Mouse (Mus musculus): ENCODE data around the gene Dnajb9. TPM values are rescaled to one million over a fixed set of nuclear protein-coding genes. Genes with fewer than 3 reads are reported as not detected.

Dnajb9 gene
- polyA plus RNA-seq (2014; fragmentation: Nextera tagmentation; extraction: Ambion mirVana) = 20.3 and 20.9 TPM in 2 replicates

GRCm38 (mm10) chr12:44209824-44210752 lies at the start of gene Dnajb9:
Dnajb9 (minus strand) TSS chr12:44210326.
- ATAC-seq (replicated peaks; ENCODE audit: low FRiP score) (peak; percentile 99), DNase-seq (ENCODE audit: low spot score) (peak; percentile 99)
- Histone ChIP-seq H3K9ac (ENCODE audit: low read length) (peak within 1 kb of the TSS; percentile 70), H3K36me3 (ENCODE audit: control insufficient read depth, insufficient read depth, low read length) (no peaks in the 10 kb centered on the region; the same call in 1 of the 2 replicates), H3K9me3 (ENCODE audit: control insufficient read depth, low read length) (no peaks in the 10 kb centered on the region), H3K4me1 (replicated peaks; ENCODE audit: control insufficient read depth, insufficient read depth, low read length) (no peaks in the 10 kb centered on the region), H3K4me3 (ENCODE audit: low read depth, low read length) (peak within 1 kb of the TSS; percentile 62), H3K27ac (ENCODE audit: low read depth, low read length) (peak within 1 kb of the TSS; percentile 64), H3K4me2 (ENCODE audit: low read depth, low read length, severe bottlenecking) (peak within 1 kb of the TSS; percentile 75), H3K27me3 (ENCODE audit: control insufficient read depth, insufficient read depth, low read length) (no peaks in the 10 kb centered on the region)
- WGBS = under 1% methylated on average over 70 of the region's 77 CpGs

GRCm38 (mm10) chr12:44248309-44248977 lies 38.3 kb upstream of the Dnajb9 start:
- no peaks in the 10 kb centered on the region for H3K4me1 ChIP-seq (replicated peaks; ENCODE audit: control insufficient read depth, insufficient read depth, low read length)
- H3K9me3 ChIP-seq (ENCODE audit: control insufficient read depth, low read length) = no peaks in the 10 kb centered on the region
- H3K9ac ChIP-seq (ENCODE audit: low read length) = no peak overlapping the region
- no peak overlapping the region for H3K4me2 ChIP-seq (ENCODE audit: low read depth, low read length, severe bottlenecking)
- H3K27ac ChIP-seq (ENCODE audit: low read depth, low read length) = no peak overlapping the region
- no peak for DNase-seq (ENCODE audit: low spot score)
- no peak overlapping the region for H3K4me3 ChIP-seq (ENCODE audit: low read depth, low read length)
- no peaks in the 10 kb centered on the region for H3K27me3 ChIP-seq (ENCODE audit: control insufficient read depth, insufficient read depth, low read length)
- no peak for ATAC-seq (replicated peaks; ENCODE audit: low FRiP score)
- no peaks in the 10 kb centered on the region for H3K36me3 ChIP-seq (ENCODE audit: control insufficient read depth, insufficient read depth, low read length)
- 80% methylated on average over 9 of the region's 9 CpGs for WGBS

- no peaks in the 10 kb centered on the region for H3K27me3 ChIP-seq (ENCODE audit: control insufficient read depth, insufficient read depth, low read length)
- H3K4me1 ChIP-seq (replicated peaks; ENCODE audit: control insufficient read depth, insufficient read depth, low read length) = no peaks in the 10 kb centered on the region
- ATAC-seq (replicated peaks; ENCODE audit: low FRiP score) (no peak), DNase-seq (ENCODE audit: low spot score) (no peak)
- no peak overlapping the region for H3K4me3 ChIP-seq (ENCODE audit: low read depth, low read length)
- no peaks in the 10 kb centered on the region for H3K9me3 ChIP-seq (ENCODE audit: control insufficient read depth, low read length)
- H3K9ac ChIP-seq (ENCODE audit: low read length) = no peak overlapping the region
- H3K4me2 ChIP-seq (ENCODE audit: low read depth, low read length, severe bottlenecking) = no peak overlapping the region
- H3K36me3 ChIP-seq (ENCODE audit: control insufficient read depth, insufficient read depth, low read length) = no peaks in the 10 kb centered on the region
- 91% methylated on average over 3 of the region's 3 CpGs for WGBS
- H3K27ac ChIP-seq (ENCODE audit: low read depth, low read length) = no peak overlapping the region
Observed at GRCm38 (mm10) chr12:44245739-44246138, 35.6 kb upstream of the Dnajb9 start.

GRCm38 (mm10) chr12:44242407-44242806 lies 32.3 kb upstream of the Dnajb9 start:
- DNase-seq (ENCODE audit: low spot score) = no peak
- 87% methylated on average over 4 of the region's 4 CpGs for WGBS
- no peaks in the 10 kb centered on the region for H3K36me3 ChIP-seq (ENCODE audit: control insufficient read depth, insufficient read depth, low read length)
- H3K27ac ChIP-seq (ENCODE audit: low read depth, low read length) = no peak overlapping the region
- H3K4me2 ChIP-seq (ENCODE audit: low read depth, low read length, severe bottlenecking) = no peak overlapping the region
- H3K4me1 ChIP-seq (replicated peaks; ENCODE audit: control insufficient read depth, insufficient read depth, low read length) = no peaks in the 10 kb centered on the region
- no peak overlapping the region for H3K9ac ChIP-seq (ENCODE audit: low read length)
- no peak overlapping the region for H3K4me3 ChIP-seq (ENCODE audit: low read depth, low read length)
- H3K9me3 ChIP-seq (ENCODE audit: control insufficient read depth, low read length) = no peaks in the 10 kb centered on the region
- H3K27me3 ChIP-seq (ENCODE audit: control insufficient read depth, insufficient read depth, low read length) = no peaks in the 10 kb centered on the region
- no peak for ATAC-seq (replicated peaks; ENCODE audit: low FRiP score)

GRCm38 (mm10) chr12:44241090-44241489 lies 31.0 kb upstream of the Dnajb9 start:
- no peaks in the 10 kb centered on the region for H3K9me3 ChIP-seq (ENCODE audit: control insufficient read depth, low read length)
- WGBS = 76% methylated on average over 7 of the region's 7 CpGs
- DNase-seq (ENCODE audit: low spot score) (no peak), ATAC-seq (replicated peaks; ENCODE audit: low FRiP score) (no peak)
- no peaks in the 10 kb centered on the region for H3K36me3 ChIP-seq (ENCODE audit: control insufficient read depth, insufficient read depth, low read length)
- no peak overlapping the region for H3K9ac ChIP-seq (ENCODE audit: low read length)
- no peak overlapping the region for H3K4me2 ChIP-seq (ENCODE audit: low read depth, low read length, severe bottlenecking)
- H3K4me3 ChIP-seq (ENCODE audit: low read depth, low read length) = no peak overlapping the region
- no peaks in the 10 kb centered on the region for H3K27me3 ChIP-seq (ENCODE audit: control insufficient read depth, insufficient read depth, low read length)
- H3K27ac ChIP-seq (ENCODE audit: low read depth, low read length) = no peak overlapping the region
- H3K4me1 ChIP-seq (replicated peaks; ENCODE audit: control insufficient read depth, insufficient read depth, low read length) = no peaks in the 10 kb centered on the region

GRCm38 (mm10) chr12:44224650-44225049 lies 14.5 kb upstream of the Dnajb9 start:
- no peak for DNase-seq (ENCODE audit: low spot score)
- H3K4me2 ChIP-seq (ENCODE audit: low read depth, low read length, severe bottlenecking) = no peak overlapping the region
- no peak overlapping the region for H3K9ac ChIP-seq (ENCODE audit: low read length)
- 81% methylated on average over 3 of the region's 3 CpGs for WGBS
- H3K27me3 ChIP-seq (ENCODE audit: control insufficient read depth, insufficient read depth, low read length) = no peaks in the 10 kb centered on the region
- no peak for ATAC-seq (replicated peaks; ENCODE audit: low FRiP score)
- no peaks in the 10 kb centered on the region for H3K4me1 ChIP-seq (replicated peaks; ENCODE audit: control insufficient read depth, insufficient read depth, low read length)
- H3K36me3 ChIP-seq (ENCODE audit: control insufficient read depth, insufficient read depth, low read length) = no peaks in the 10 kb centered on the region
- no peak overlapping the region for H3K27ac ChIP-seq (ENCODE audit: low read depth, low read length)
- H3K9me3 ChIP-seq (ENCODE audit: control insufficient read depth, low read length) = no peaks in the 10 kb centered on the region
- no peak overlapping the region for H3K4me3 ChIP-seq (ENCODE audit: low read depth, low read length)

GRCm38 (mm10) chr12:44223044-44223443 lies 12.9 kb upstream of the Dnajb9 start:
- ATAC-seq (replicated peaks; ENCODE audit: low FRiP score) = no peak

GRCm38 (mm10) chr12:44221651-44222356 lies 11.7 kb upstream of the Dnajb9 start:
- 2% methylated on average over 86 of the region's 89 CpGs for WGBS
- DNase-seq (ENCODE audit: low spot score) (peak; percentile 65), ATAC-seq (replicated peaks; ENCODE audit: low FRiP score) (peak; percentile 58; the same call in 1 of the 2 replicates)
- Histone ChIP-seq H3K4me1 (replicated peaks; ENCODE audit: control insufficient read depth, insufficient read depth, low read length) (no peaks in the 10 kb centered on the region), H3K9ac (ENCODE audit: low read length) (peak overlapping the region; percentile 70), H3K4me3 (ENCODE audit: low read depth, low read length) (peak overlapping the region; percentile 61), H3K4me2 (ENCODE audit: low read depth, low read length, severe bottlenecking) (peak overlapping the region; percentile 74), H3K9me3 (ENCODE audit: control insufficient read depth, low read length) (no peaks in the 10 kb centered on the region), H3K36me3 (ENCODE audit: control insufficient read depth, insufficient read depth, low read length) (no peaks in the 10 kb centered on the region), H3K27ac (ENCODE audit: low read depth, low read length) (no peak overlapping the region), H3K27me3 (ENCODE audit: control insufficient read depth, insufficient read depth, low read length) (no peaks in the 10 kb centered on the region)

More at GRCm38 (mm10) chr12:44223044-44223443, 12.9 kb upstream of the Dnajb9 start:
- H3K4me1 ChIP-seq (replicated peaks; ENCODE audit: control insufficient read depth, insufficient read depth, low read length) = no peaks in the 10 kb centered on the region
- no peaks in the 10 kb centered on the region for H3K9me3 ChIP-seq (ENCODE audit: control insufficient read depth, low read length)
- no peak for DNase-seq (ENCODE audit: low spot score)
- no peak overlapping the region for H3K9ac ChIP-seq (ENCODE audit: low read length)
- no peaks in the 10 kb centered on the region for H3K27me3 ChIP-seq (ENCODE audit: control insufficient read depth, insufficient read depth, low read length)
- 71% methylated on average over 3 of the region's 3 CpGs for WGBS
- H3K27ac ChIP-seq (ENCODE audit: low read depth, low read length) = no peak overlapping the region
- no peak overlapping the region for H3K4me3 ChIP-seq (ENCODE audit: low read depth, low read length)
- no peaks in the 10 kb centered on the region for H3K36me3 ChIP-seq (ENCODE audit: control insufficient read depth, insufficient read depth, low read length)
- H3K4me2 ChIP-seq (ENCODE audit: low read depth, low read length, severe bottlenecking) = no peak overlapping the region
